Mouse (Mus musculus): Measurements from ENCODE around the gene Tdrd12. TPM values are rescaled to one million over a fixed set of nuclear protein-coding genes. Genes with fewer than 3 reads are reported as not detected.

The Tdrd12 gene
- polyA plus RNA-seq, 1 experiment from 2014 or later = 0.17 TPM

- Histone ChIP-seq H3K36me3 (replicated peaks) (no peaks in the 10 kb centered on the region), H3K9ac (no peak overlapping the region), H3K4me1 (no peaks in the 10 kb centered on the region), H3K9me3 (no peaks in the 10 kb centered on the region), H3K27ac (no peak overlapping the region), H3K4me3 (replicated peaks) (no peak overlapping the region), H3K4me2 (no peak overlapping the region), H3K27me3 (no peaks in the 10 kb centered on the region)
- 83% methylated on average over 2 of the region's 2 CpGs for WGBS
- no peak for ATAC-seq (ENCODE audit: low FRiP score)
Observed at GRCm38 (mm10) chr7:35476457-35476856, 61.1 kb downstream of the Tdrd12 start.

DNA sequence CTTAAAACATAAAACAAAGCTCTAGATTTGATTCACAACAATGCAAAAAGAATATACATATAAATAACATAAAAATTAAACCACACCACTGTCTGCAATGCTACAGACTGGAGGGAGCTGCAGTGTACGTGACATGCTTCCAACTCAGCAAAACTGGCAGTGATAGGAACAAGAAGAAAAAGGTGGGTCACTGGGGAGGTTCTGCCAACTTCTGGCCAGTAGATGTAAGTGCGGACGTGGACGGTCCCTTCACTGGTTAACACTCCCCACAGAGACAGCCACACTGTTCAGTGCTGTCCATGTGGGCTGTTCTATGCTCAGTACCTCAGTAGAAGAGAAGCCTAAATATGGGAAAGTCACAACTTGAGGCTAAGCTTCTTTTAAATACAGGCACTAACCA lies 66.8 kb downstream of the Tdrd12 start:
- Histone ChIP-seq H3K36me3 (replicated peaks) (no peaks in the 10 kb centered on the region), H3K9me3 (no peaks in the 10 kb centered on the region), H3K27me3 (no peaks in the 10 kb centered on the region), H3K4me3 (replicated peaks) (no peak overlapping the region), H3K27ac (no peak overlapping the region), H3K4me2 (no peak overlapping the region), H3K4me1 (no peaks in the 10 kb centered on the region), H3K9ac (no peak overlapping the region)
- ATAC-seq (ENCODE audit: low FRiP score) = no peak
- 54% methylated on average over 4 of the region's 4 CpGs for WGBS

DNA sequence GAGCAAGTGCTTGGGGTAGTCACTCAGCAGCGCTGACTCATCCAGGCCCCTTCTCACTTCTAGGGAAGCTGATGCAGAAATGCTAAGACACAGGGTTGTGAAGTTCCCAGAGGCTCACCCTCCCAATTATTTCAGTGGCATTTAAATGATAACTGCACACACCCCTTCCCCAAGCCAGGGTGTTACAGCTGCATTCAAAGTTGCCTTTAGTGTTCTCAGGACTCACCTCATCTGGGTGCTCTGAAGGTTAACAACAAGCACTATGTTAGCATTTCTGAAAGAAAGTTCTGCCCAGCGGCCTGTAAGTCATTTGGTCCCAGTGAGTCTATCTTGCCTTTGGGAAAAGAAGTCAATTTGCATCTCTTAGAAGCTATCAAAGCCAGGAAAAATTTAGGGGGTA lies 69.7 kb downstream of the Tdrd12 start:
- no peaks in the 10 kb centered on the region for H3K9me3 ChIP-seq
- H3K4me1 ChIP-seq = no peaks in the 10 kb centered on the region
- no peak overlapping the region for H3K27ac ChIP-seq
- H3K9ac ChIP-seq = no peak overlapping the region
- 78% methylated on average over 2 of the region's 2 CpGs for WGBS
- no peak overlapping the region for H3K4me3 ChIP-seq (replicated peaks)
- H3K4me2 ChIP-seq = no peak overlapping the region
- ATAC-seq (ENCODE audit: low FRiP score) = no peak
- no peaks in the 10 kb centered on the region for H3K27me3 ChIP-seq
- H3K36me3 ChIP-seq (replicated peaks) = no peaks in the 10 kb centered on the region

DNA sequence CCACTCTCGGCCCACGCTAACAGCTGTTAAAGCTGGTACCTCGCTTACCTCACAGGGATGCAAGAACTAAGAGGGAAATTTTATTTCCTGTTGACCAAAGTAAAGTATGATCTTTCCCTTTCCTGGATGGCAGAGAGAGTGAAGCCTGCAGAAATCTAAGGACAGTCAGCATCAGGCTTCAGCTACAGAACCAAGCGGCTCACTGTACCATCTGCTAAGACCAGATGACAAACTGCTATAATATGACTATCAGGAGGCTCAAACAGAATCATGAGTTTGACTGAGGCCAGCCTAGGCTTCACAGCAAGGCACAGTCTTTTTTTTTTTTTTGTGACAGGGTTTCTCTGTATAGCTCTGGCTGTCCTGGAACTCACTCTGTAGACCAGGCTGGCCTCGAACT lies 72.5 kb downstream of the Tdrd12 start:
- Histone ChIP-seq H3K9me3 (no peaks in the 10 kb centered on the region), H3K9ac (no peak overlapping the region), H3K27ac (no peak overlapping the region), H3K4me2 (no peak overlapping the region), H3K4me1 (no peaks in the 10 kb centered on the region), H3K4me3 (replicated peaks) (no peak overlapping the region), H3K36me3 (replicated peaks) (no peaks in the 10 kb centered on the region), H3K27me3 (no peaks in the 10 kb centered on the region)
- 95% methylated on average over 5 of the region's 5 CpGs for WGBS
- no peak for ATAC-seq (ENCODE audit: low FRiP score)

- Histone ChIP-seq H3K9ac (no peak overlapping the region), H3K36me3 (replicated peaks) (no peaks in the 10 kb centered on the region), H3K9me3 (no peaks in the 10 kb centered on the region), H3K4me3 (replicated peaks) (no peak overlapping the region), H3K27me3 (no peaks in the 10 kb centered on the region), H3K4me1 (no peaks in the 10 kb centered on the region), H3K27ac (no peak overlapping the region), H3K4me2 (no peak overlapping the region)
- WGBS = 89% methylated on average over 4 of the region's 4 CpGs
- ATAC-seq (ENCODE audit: low FRiP score) = no peak
Observed at GRCm38 (mm10) chr7:35460971-35461370, 76.6 kb downstream of the Tdrd12 start.

DNA sequence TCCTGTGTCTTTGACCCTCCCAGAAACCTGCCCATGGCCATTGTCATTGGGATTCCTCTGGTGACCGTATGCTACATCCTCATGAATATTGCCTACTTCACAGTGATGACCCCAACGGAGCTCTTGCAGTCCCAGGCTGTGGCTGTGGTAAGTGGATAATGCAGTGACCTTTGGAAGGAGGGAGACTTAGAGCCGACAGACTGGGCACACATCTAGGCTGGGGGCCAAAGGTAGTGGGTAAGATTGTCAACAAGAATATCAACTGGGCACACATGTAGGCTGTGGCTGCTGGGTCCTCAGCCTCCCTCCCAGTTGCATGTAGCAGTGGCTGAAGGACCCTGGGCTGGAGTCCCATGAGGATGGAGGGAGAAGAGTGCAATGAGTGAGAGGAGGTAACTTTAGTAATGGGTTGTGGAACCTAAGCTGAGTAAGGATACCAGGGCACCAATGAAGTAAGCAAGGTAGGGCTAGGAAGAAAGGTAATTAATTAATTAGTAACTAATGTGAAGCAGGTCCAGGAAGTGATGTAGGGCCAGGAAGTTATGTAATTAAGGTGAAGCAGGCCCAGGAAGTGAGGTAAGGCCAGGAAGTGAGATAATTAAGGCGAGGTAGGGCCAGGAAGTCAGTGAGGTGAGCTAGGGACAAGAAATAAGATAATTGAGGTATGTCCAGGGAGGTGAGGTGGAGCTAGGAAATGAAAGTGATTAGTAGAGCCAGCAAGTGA lies 81.3 kb downstream of the Tdrd12 start:
- no peak for ATAC-seq (ENCODE audit: low FRiP score)
- Histone ChIP-seq H3K27ac (no peak overlapping the region), H3K9ac (no peak overlapping the region), H3K27me3 (no peaks in the 10 kb centered on the region), H3K4me2 (no peak overlapping the region), H3K9me3 (no peaks in the 10 kb centered on the region), H3K4me3 (replicated peaks) (no peak overlapping the region), H3K4me1 (no peaks in the 10 kb centered on the region), H3K36me3 (replicated peaks) (no peaks in the 10 kb centered on the region)
- 80% methylated on average over 4 of the region's 4 CpGs for WGBS

DNA sequence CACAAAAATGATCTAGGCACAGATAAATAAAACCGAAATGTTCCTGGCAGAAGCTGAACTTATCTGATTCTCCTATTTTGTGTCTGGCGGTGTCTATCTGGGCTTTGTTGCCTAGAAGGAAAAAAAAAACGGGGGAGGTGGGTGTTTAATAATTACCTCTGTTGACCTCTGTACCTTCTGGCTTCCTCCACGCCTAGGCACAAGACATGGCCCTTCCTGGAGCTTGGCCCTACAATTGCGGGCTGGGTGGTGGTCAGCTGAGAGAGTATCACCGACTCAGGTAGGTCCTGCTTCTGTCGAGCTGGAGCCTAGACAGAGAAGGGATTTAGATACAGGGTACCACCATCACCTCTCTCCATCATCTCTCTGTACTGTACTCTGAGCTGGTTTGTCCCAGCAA lies 88.7 kb downstream of the Tdrd12 start:
- H3K9me3 ChIP-seq = no peaks in the 10 kb centered on the region
- H3K27ac ChIP-seq = no peak overlapping the region
- H3K27me3 ChIP-seq = no peaks in the 10 kb centered on the region
- no peak overlapping the region for H3K9ac ChIP-seq
- H3K4me3 ChIP-seq (replicated peaks) = no peak overlapping the region
- no peaks in the 10 kb centered on the region for H3K36me3 ChIP-seq (replicated peaks)
- WGBS = 84% methylated on average over 7 of the region's 7 CpGs
- H3K4me1 ChIP-seq = no peaks in the 10 kb centered on the region; the same call in 1 of the 2 replicates
- ATAC-seq (ENCODE audit: low FRiP score) = no peak
- H3K4me2 ChIP-seq = no peak overlapping the region

DNA sequence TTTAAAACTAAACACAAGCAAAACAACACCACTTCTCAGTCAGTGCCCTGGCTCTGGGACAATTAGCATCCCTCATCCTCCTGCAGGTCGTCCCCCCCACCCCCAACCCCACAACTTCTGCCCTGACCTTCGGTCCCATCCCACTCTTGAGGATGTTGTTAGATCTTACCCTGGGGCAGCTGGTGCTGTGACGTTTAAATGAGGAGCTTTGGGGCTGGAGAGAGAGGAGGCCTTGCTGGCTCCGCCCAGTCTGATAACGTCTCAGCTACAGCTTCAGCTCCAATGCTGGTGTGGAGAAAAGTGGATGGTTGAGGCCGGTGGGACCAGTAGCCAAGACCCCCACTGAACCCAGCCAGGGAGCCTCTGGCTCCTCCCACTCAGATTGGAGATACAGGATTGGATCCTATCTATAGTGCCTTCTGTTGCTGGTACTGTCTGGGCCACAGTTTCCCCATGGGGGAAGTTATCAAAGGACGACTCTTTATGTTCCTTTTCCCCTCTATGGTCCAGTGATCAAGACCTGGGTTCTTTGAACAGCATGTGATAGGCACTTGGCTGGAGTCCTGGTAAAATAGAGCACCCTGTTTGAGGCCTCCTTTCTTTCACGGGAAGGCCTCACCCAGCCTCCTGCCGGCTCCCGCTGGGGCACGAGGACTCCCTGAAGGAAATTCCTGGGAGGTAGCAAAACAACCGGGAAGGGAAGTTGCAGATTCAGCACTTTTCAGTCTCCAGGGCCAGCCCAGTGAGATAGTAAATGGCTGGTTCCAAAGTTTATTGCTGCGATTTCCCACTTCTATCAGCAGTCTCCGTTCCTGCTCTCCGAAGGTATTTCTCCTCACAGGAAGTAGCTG lies 89.3 kb downstream of the Tdrd12 start, which contains the start of gene Slc7a9:
Gene Slc7a9, plus strand, starts transcription at position 801 of the 851 bp plus-strand sequence.
- no peaks in the 10 kb centered on the region for H3K27me3 ChIP-seq
- 32% methylated on average over 15 of the region's 15 CpGs for WGBS
- H3K4me1 ChIP-seq = no peaks in the 10 kb centered on the region; the same call in 1 of the 2 replicates
- no peak within 1 kb of the TSS for H3K4me3 ChIP-seq (replicated peaks)
- no peak within 1 kb of the TSS for H3K9ac ChIP-seq
- H3K36me3 ChIP-seq (replicated peaks) = no peaks in the 10 kb centered on the region
- ATAC-seq (ENCODE audit: low FRiP score) = no peak
- no peaks in the 10 kb centered on the region for H3K9me3 ChIP-seq
- H3K27ac ChIP-seq = no peak within 1 kb of the TSS
- no peak within 1 kb of the TSS for H3K4me2 ChIP-seq

- H3K9me3 ChIP-seq = no peaks in the 10 kb centered on the region
- H3K27me3 ChIP-seq = no peaks in the 10 kb centered on the region
- no peak overlapping the region for H3K9ac ChIP-seq
- H3K27ac ChIP-seq = no peak overlapping the region
- WGBS = 45% methylated on average over 4 of the region's 4 CpGs
- no peaks in the 10 kb centered on the region for H3K36me3 ChIP-seq (replicated peaks)
- H3K4me3 ChIP-seq (replicated peaks) = no peak overlapping the region
- ATAC-seq (ENCODE audit: low FRiP score) = no peak
- no peak overlapping the region for H3K4me2 ChIP-seq
- H3K4me1 ChIP-seq = no peaks in the 10 kb centered on the region; the same call in 1 of the 2 replicates
Observed at GRCm38 (mm10) chr7:35447501-35447900, 90.0 kb downstream of the Tdrd12 start.

DNA sequence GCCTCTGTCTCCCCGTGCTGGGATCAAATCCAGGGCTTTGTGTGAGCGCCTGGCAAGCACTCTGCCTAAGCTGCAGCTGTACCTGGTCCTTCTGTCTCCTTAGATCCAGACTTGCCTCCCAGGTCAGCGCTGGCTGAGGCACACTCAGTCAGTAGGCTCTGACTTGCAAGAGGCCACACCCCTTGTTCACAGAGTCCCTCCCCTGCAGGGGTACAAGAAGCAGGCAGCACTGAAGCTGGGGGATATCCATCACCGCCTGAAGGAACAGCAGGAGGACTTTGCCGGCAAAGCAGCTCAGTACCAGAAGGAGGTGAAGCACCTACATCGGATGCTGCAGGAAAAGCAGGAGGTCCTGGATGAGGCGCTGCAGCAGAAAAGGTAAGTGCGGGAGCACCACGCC lies 102.3 kb downstream of the Tdrd12 start:
- no peak overlapping the region for H3K9ac ChIP-seq
- ATAC-seq (ENCODE audit: low FRiP score) = no peak
- no peak overlapping the region for H3K27ac ChIP-seq
- no peak overlapping the region for H3K4me3 ChIP-seq (replicated peaks)
- H3K27me3 ChIP-seq = no peaks in the 10 kb centered on the region
- no peak overlapping the region for H3K4me2 ChIP-seq
- WGBS = 78% methylated on average over 9 of the region's 9 CpGs
- H3K4me1 ChIP-seq = 0 out of 2 replicates have a peak, but pooled peaks cover 4% of the 10 kb centered on the region
- H3K36me3 ChIP-seq (replicated peaks) = peaks cover 80% of the 10 kb centered on the region
- no peaks in the 10 kb centered on the region for H3K9me3 ChIP-seq

GRCm38 (mm10) chr7:35428146-35428545 lies 109.4 kb downstream of the Tdrd12 start:
- no peak overlapping the region for H3K27ac ChIP-seq
- no peak for ATAC-seq (ENCODE audit: low FRiP score)
- 94% methylated on average over 10 of the region's 10 CpGs for WGBS

GRCm38 (mm10) chr7:35423071-35423470 lies 114.5 kb downstream of the Tdrd12 start:
- Histone ChIP-seq H3K4me3 (replicated peaks) (no peak overlapping the region), H3K9ac (no peak overlapping the region), H3K4me1 (no peaks in the 10 kb centered on the region), H3K27me3 (no peaks in the 10 kb centered on the region), H3K4me2 (no peak overlapping the region), H3K9me3 (no peaks in the 10 kb centered on the region), H3K36me3 (replicated peaks) (peaks cover 81% of the 10 kb centered on the region), H3K27ac (no peak overlapping the region)
- WGBS = 95% methylated on average over 10 of the region's 10 CpGs
- ATAC-seq (ENCODE audit: low FRiP score) = no peak

More at GRCm38 (mm10) chr7:35428146-35428545, 109.4 kb downstream of the Tdrd12 start:
- peaks cover 85% of the 10 kb centered on the region for H3K36me3 ChIP-seq (replicated peaks)
- H3K4me1 ChIP-seq = no peaks in the 10 kb centered on the region
- no peak overlapping the region for H3K4me2 ChIP-seq
- no peak overlapping the region for H3K4me3 ChIP-seq (replicated peaks)
- H3K9ac ChIP-seq = no peak overlapping the region
- H3K27me3 ChIP-seq = no peaks in the 10 kb centered on the region
- no peaks in the 10 kb centered on the region for H3K9me3 ChIP-seq
